Mouse (Mus musculus) MEL (cell line): ENCODE results near the gene Ccdc107. TPM values are rescaled to one million over a fixed set of nuclear protein-coding genes. Genes with fewer than 3 reads are reported as not detected.

ENCODE experiments used
- DNase-seq: peaks from one replicate; pipeline ENCODE4 v3.0.0; 2011; ENCODE audit warnings: low read depth, low spot score
- H3K27ac ChIP-seq: 2 replicates; pipeline ENCODE4 v1.5.1; 2012; ENCODE audit warnings: low read depth, mild to moderate bottlenecking, control low read depth, low read length, moderate library complexity; ENCODE audit not compliant: control insufficient read depth
- H3K27me3 ChIP-seq, 2 experiments: fragments of 150-350 bp in 1 of 2; sonication (generic) in 1 of 2; 2 replicates each; pipeline ENCODE4 v1.6.1; 2012; ENCODE audit warnings: low read length in 2 of 2, mild to moderate bottlenecking in 2 of 2, improper control_type of control experiment in 1 of 2, moderate library complexity in 1 of 2; ENCODE audit not compliant: insufficient read depth in 2 of 2, control insufficient read depth in 1 of 2
- H3K36me3 ChIP-seq, 2 experiments: 2 replicates each; pipeline ENCODE4 v1.6.1; 2012 to 2014; ENCODE audit warnings: low read length in 2 of 2, improper control_type of control experiment in 1 of 2, inconsistent platforms in 1 of 2, mild to moderate bottlenecking in 1 of 2; ENCODE audit not compliant: insufficient read depth in 2 of 2, control insufficient read depth in 1 of 2
- H3K4me1 ChIP-seq, 2 experiments: fragments of 150-350 bp in 1 of 2; sonication (generic) in 1 of 2; 2 replicates each; pipeline ENCODE4 v1.6.1; 2012; ENCODE audit warnings: low read length in 2 of 2, improper control_type of control experiment in 1 of 2, mild to moderate bottlenecking in 1 of 2; ENCODE audit not compliant: insufficient read depth in 2 of 2, control insufficient read depth in 1 of 2
- H3K4me3 ChIP-seq, 2 experiments: fragments of 150-350 bp in 1 of 2; sonication (generic) in 1 of 2; 2 replicates each; pipeline ENCODE4 v1.5.1; 2012; ENCODE audit warnings: low read depth in 2 of 2, low read length in 2 of 2, mild to moderate bottlenecking in 2 of 2, moderate library complexity in 2 of 2, control low read depth in 1 of 2, improper control_type of control experiment in 1 of 2; ENCODE audit not compliant: control insufficient read depth in 1 of 2, insufficient read depth in 1 of 2
- H3K79me2 ChIP-seq: 2 replicates; pipeline ENCODE4 v1.6.1; 2012; ENCODE audit warnings: mild to moderate bottlenecking, low read length, moderate library complexity; ENCODE audit not compliant: control insufficient read depth, poor library complexity, insufficient read depth
- H3K9ac ChIP-seq: 2 replicates; pipeline ENCODE4 v1.6.1; 2012; ENCODE audit warnings: low read depth, mild to moderate bottlenecking, control low read depth, low read length, moderate library complexity; ENCODE audit not compliant: control insufficient read depth, poor library complexity, severe bottlenecking
- H3K9me3 ChIP-seq: fragments of 150-350 bp; sonication (generic); replicated peaks from 2 replicates; pipeline ENCODE4 v1.6.1; 2012; ENCODE audit warnings: mild to moderate bottlenecking, low read length, improper control_type of control experiment, moderate library complexity; ENCODE audit not compliant: insufficient read depth
- BHLHE40 ChIP-seq: IDR thresholded peaks from 2 replicates; pipeline ENCODE4 v1.6.1; 2012; ENCODE audit warnings: low read depth, mild to moderate bottlenecking, inconsistent platforms, low read length, improper control_type of control experiment, borderline replicate concordance
- CHD2 ChIP-seq: IDR thresholded peaks from 2 replicates; pipeline ENCODE4 v1.6.1; 2011; ENCODE audit warnings: low read length, improper control_type of control experiment
- ELF1 ChIP-seq: IDR thresholded peaks from 2 replicates; pipeline ENCODE4 v1.6.1; 2014; ENCODE audit warnings: low read depth, mild to moderate bottlenecking, inconsistent platforms, low read length, improper control_type of control experiment, moderate library complexity
- EP300 ChIP-seq, 2 experiments: IDR thresholded peaks; 2 replicates each; pipeline ENCODE4 v1.6.1; 2011; ENCODE audit warnings: improper control_type of control experiment in 2 of 2, low read length in 2 of 2, low read depth in 1 of 2, mild to moderate bottlenecking in 1 of 2
- HCFC1 ChIP-seq: IDR thresholded peaks from 2 replicates; pipeline ENCODE4 v1.6.1; 2012; ENCODE audit warnings: low read depth, mild to moderate bottlenecking, inconsistent platforms, low read length, improper control_type of control experiment, moderate library complexity
- MAX ChIP-seq: IDR thresholded peaks from 2 replicates; pipeline ENCODE4 v1.6.1; 2011; ENCODE audit warnings: low read length, improper control_type of control experiment
- MYB ChIP-seq: IDR thresholded peaks from 2 replicates; pipeline ENCODE4 v1.6.1; 2011; ENCODE audit warnings: mild to moderate bottlenecking, low read depth, low read length, improper control_type of control experiment
- NELFE ChIP-seq: IDR thresholded peaks from 2 replicates; pipeline ENCODE4 v1.6.1; 2011; ENCODE audit warnings: low read depth, low read length, improper control_type of control experiment
- NRF1 ChIP-seq: IDR thresholded peaks from 2 replicates; pipeline ENCODE4 v1.6.1; 2014; ENCODE audit warnings: low read depth, mild to moderate bottlenecking, inconsistent platforms, low read length, improper control_type of control experiment, moderate library complexity; ENCODE audit not compliant: poor library complexity, insufficient read depth, severe bottlenecking
- POLR2AphosphoS5 ChIP-seq: IDR thresholded peaks from 2 replicates; pipeline ENCODE4 v1.6.1; 2012; ENCODE audit warnings: low read depth, borderline replicate concordance, mild to moderate bottlenecking, inconsistent platforms, low read length, moderate library complexity, mixed read lengths
- SMC3 ChIP-seq: IDR thresholded peaks from 2 replicates; pipeline ENCODE4 v1.6.1; 2011; ENCODE audit warnings: low read depth, low read length, improper control_type of control experiment
- TAL1 ChIP-seq: IDR thresholded peaks from 2 replicates; pipeline ENCODE4 v1.6.1; 2012; ENCODE audit warnings: mild to moderate bottlenecking, inconsistent platforms, low read length, moderate library complexity, mixed read lengths
- TBP ChIP-seq: IDR thresholded peaks from 2 replicates; pipeline ENCODE4 v1.8.0; 2011; ENCODE audit warnings: low read depth, low read length, improper control_type of control experiment
- TCF12 ChIP-seq: IDR thresholded peaks from 2 replicates; pipeline ENCODE4 v1.6.1; 2014; ENCODE audit warnings: low read depth, mild to moderate bottlenecking, inconsistent platforms, low read length, improper control_type of control experiment, moderate library complexity
- USF1 ChIP-seq: IDR thresholded peaks from 2 replicates; pipeline ENCODE4 v1.6.1; 2014; ENCODE audit warnings: low read depth, mild to moderate bottlenecking, inconsistent platforms, low read length, improper control_type of control experiment, moderate library complexity
- USF2 ChIP-seq, 2 experiments: IDR thresholded peaks; 2 replicates each; pipeline ENCODE4 v1.6.1; 2011 to 2012; ENCODE audit warnings: improper control_type of control experiment in 2 of 2, low read length in 2 of 2, borderline replicate concordance in 1 of 2, inconsistent platforms in 1 of 2, low read depth in 1 of 2, mild to moderate bottlenecking in 1 of 2; ENCODE audit not compliant: insufficient read depth in 1 of 2
- polyA plus RNA-seq, 2 experiments: library from polyadenylated mRNA; stranded (reverse) in 1 of 2; unstranded in 1 of 2; fragments of >175 nt in 1 of 2; fragments of >200 nt in 1 of 2; gene quantifications; 2 replicates each; pipeline versions ENCODE4 v1.2.1 to v1.2.4; 2012; ENCODE audit warnings: low replicate concordance in 2 of 2, low read depth in 1 of 2; ENCODE audit not compliant: insufficient read length in 2 of 2, insufficient read depth in 1 of 2, missing spikeins in 1 of 2
- total RNA-seq: library from RNA; depleted of rRNA; stranded (reverse); fragments of 300-350 nt; gene quantifications from 2 replicates; pipeline ENCODE4 v1.2.3, GENCODE M21; 2012

Ccdc107 gene
- total and polyA plus RNA-seq, 3 experiments: 44.3 to 56.7 TPM; not detected in 1

DNA sequence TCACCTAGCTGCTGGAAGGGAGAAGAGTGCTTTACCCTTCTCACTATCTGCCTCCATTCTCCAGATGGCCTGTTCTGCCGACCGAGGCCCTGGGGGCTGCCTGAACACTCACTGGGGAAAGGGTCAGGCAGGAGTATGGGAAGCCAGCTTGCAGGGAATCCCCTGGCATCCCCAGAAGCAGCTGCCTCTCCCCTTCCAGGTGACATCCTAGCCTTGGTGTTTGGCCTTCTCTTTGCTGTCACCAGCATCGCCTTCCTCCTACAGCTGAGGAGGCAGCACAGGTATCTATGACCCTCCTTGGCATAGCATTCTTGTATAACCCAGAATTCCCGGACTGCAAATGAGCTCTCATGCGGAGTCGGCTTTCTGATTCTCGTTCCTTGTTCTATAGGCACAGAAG lies 20.0 kb downstream of the Ccdc107 start:
- no peaks in the 10 kb centered on the region for H3K9me3 ChIP-seq
- no peaks in the 10 kb centered on the region for H3K27me3 ChIP-seq
- H3K4me3 ChIP-seq: no peak overlapping the region
- no peak for TF ChIP-seq BHLHE40
- no peak for DNase-seq
- H3K36me3 ChIP-seq: peaks cover 0 to 8% of the 10 kb centered on the region in 2 experiments; a peak in 2 of 4 replicates
- peaks cover 7 to 15% of the 10 kb centered on the region in 2 experiments for H3K4me1 ChIP-seq
- H3K27ac ChIP-seq: no peak overlapping the region
- no peak overlapping the region for H3K9ac ChIP-seq
- H3K79me2 ChIP-seq: no peaks in the 10 kb centered on the region; the same call in 1 of the 2 replicates

DNA sequence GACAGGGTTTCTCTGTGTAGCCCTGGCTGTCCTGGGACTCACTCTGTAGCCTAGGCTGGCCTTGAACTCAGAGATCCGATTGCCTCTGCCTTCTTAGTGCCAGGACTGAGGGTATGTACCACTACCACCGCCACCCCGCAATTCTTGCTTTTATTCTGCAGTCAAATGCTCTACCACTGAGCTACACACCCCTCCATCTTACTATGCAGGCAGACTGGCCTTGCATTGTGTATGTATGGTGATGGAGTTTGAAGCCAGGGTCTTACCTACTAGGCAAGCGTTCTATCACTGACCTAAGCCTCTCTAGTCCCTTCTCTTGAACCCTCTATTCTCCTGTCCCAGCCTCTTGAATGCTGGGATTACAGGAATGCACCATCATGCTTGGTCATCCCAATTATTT lies 20.6 kb downstream of the Ccdc107 start:
- H3K9ac ChIP-seq: no peak overlapping the region
- no peak for DNase-seq
- peaks cover 0 to 14% of the 10 kb centered on the region in 2 experiments; a peak in 2 of 4 replicates for H3K36me3 ChIP-seq
- peaks cover 4 to 16% of the 10 kb centered on the region in 2 experiments for H3K4me1 ChIP-seq
- H3K9me3 ChIP-seq: no peaks in the 10 kb centered on the region
- no peak overlapping the region for H3K27ac ChIP-seq
- no peaks in the 10 kb centered on the region; the same call in 1 of the 2 replicates for H3K79me2 ChIP-seq
- no peak for TF ChIP-seq TBP
- TF ChIP-seq USF2 (IDR thresholded peaks at IDR 0.05; ENCODE audit: borderline replicate concordance in 1 of 2, insufficient read depth in 1 of 2, low read depth in 1 of 2, low read length in 2 of 2): no peak
- TF ChIP-seq CHD2: no peak
- TF ChIP-seq ELF1: no peak
- no peak for TF ChIP-seq BHLHE40
- TF ChIP-seq USF1: no peak
- no peak for TF ChIP-seq NELFE
- no peak for TF ChIP-seq MAX
- no peak for TF ChIP-seq POLR2AphosphoS5
- TF ChIP-seq MYB: no peak
- no peak for TF ChIP-seq EP300 (IDR thresholded peaks at IDR 0.05; ENCODE audit: low read depth in 1 of 2, low read length in 2 of 2)
- no peak for TF ChIP-seq NRF1
- TF ChIP-seq HCFC1: no peak
- no peak for TF ChIP-seq TCF12
- no peak for TF ChIP-seq SMC3
- no peak for TF ChIP-seq TAL1
- TF ChIP-seq, all 39 proteins: peak for 0
- Histone ChIP-seq H3K4me3 (no peak overlapping the region), H3K27me3 (no peaks in the 10 kb centered on the region)
